12 mouse cellular contexts compared by ENCODE assay signal in the genomic region with DNA sequence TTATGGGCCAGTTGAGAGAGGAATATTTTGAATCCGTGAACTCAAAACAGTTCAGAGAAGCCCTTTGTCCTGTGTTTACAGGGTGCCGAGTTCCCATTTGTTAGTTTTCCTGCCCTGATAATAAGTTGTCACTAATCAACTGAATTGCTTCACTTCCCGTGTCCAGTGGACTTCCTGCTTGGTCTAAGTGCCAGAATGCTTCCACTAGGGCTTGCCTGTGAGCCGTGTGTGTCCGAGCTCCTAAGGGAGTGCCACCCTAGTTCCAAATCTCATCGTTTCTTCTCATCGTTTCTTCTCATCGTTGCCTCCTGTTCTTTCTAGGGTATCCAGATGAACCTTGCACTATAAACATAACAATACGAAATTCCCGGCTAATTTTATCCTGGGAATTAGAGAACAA. TPM values are rescaled to one million over a fixed set of nuclear protein-coding genes. Genes with fewer than 3 reads are reported as not detected.
DNase-seq lines count a peak whose midpoint lies in the region; ATAC-seq and TF ChIP-seq lines count a peak whose summit lies in the region.
"Had no signal": no experiment of that assay in that cellular context is flagged by ENCODE, and none has a peak within 500 bp of the region (broad histone marks: within the 10 kb centered on the region; RNA-seq: fewer than 3 reads in every experiment).

No protein-coding gene starts in this region.

- no peak overlapping the region for H3K4me3 ChIP-seq in forebrain, embryonic 16.5 days (replicated peaks; ENCODE audit: low read length)
- no peak overlapping the region for H3K4me3 ChIP-seq in forebrain, embryonic 13.5 days
- no peak overlapping the region for H3K4me3 ChIP-seq in heart, embryonic 14.5 days (ENCODE audit: control insufficient read depth in 1 of 2, insufficient read depth in 1 of 2, low read depth in 1 of 2, low read length in 2 of 2)
- no peak overlapping the region for H3K4me3 ChIP-seq in kidney, postnatal 0 days (replicated peaks; ENCODE audit: low read depth, low read length)
- H3K4me3 ChIP-seq in midbrain, embryonic 10.5 days: no peak overlapping the region

- no peaks in the 10 kb centered on the region for H3K9me3 ChIP-seq in forebrain, embryonic 16.5 days (ENCODE audit: control insufficient read depth, low read length)
- no peaks in the 10 kb centered on the region for H3K9me3 ChIP-seq in forebrain, embryonic 13.5 days (replicated peaks)
- no peaks in the 10 kb centered on the region for H3K9me3 ChIP-seq in heart, embryonic 14.5 days (ENCODE audit: control insufficient read depth, low read length)
- no peaks in the 10 kb centered on the region for H3K9me3 ChIP-seq in kidney, postnatal 0 days (replicated peaks; ENCODE audit: low read length)
- no peaks in the 10 kb centered on the region; the same call in 1 of the 2 replicates for H3K9me3 ChIP-seq in midbrain, embryonic 10.5 days (replicated peaks)

- H3K9ac ChIP-seq in forebrain, embryonic 16.5 days (replicated peaks; ENCODE audit: low read depth, low read length): no peak overlapping the region
- no peak overlapping the region for H3K9ac ChIP-seq in forebrain, embryonic 13.5 days
- H3K9ac ChIP-seq in heart, embryonic 14.5 days (ENCODE audit: low read length): no peak overlapping the region
- H3K9ac ChIP-seq in kidney, postnatal 0 days (ENCODE audit: low read depth, low read length): 0 out of 2 replicates have a peak overlapping the region, but pooled peaks have one; percentile 13

- no peak overlapping the region for H3K4me2 ChIP-seq in forebrain, embryonic 16.5 days (ENCODE audit: low read length)
- H3K4me2 ChIP-seq in forebrain, embryonic 13.5 days: no peak overlapping the region
- no peak overlapping the region for H3K4me2 ChIP-seq in heart, embryonic 14.5 days (ENCODE audit: low read length)
- H3K4me2 ChIP-seq in kidney, postnatal 0 days (ENCODE audit: low read length): no peak overlapping the region

- H3K27ac ChIP-seq in forebrain, embryonic 16.5 days (ENCODE audit: low read length): 0 out of 2 replicates have a peak overlapping the region, but pooled peaks have one; percentile 18
- no peak overlapping the region for H3K27ac ChIP-seq in forebrain, embryonic 13.5 days
- H3K27ac ChIP-seq in heart, embryonic 14.5 days (replicated peaks in 1 of 2; ENCODE audit: control insufficient read depth in 1 of 2, insufficient read depth in 1 of 2, low read depth in 2 of 2, low read length in 2 of 2): peak overlapping the region; percentile 15 to 57
- H3K27ac ChIP-seq in kidney, postnatal 0 days: peak overlapping the region; percentile 57
- no peak overlapping the region for H3K27ac ChIP-seq in midbrain, embryonic 10.5 days (replicated peaks)

- no peak for ATAC-seq in forebrain, embryonic 16.5 days
- no peak for ATAC-seq in forebrain, embryonic 13.5 days
- ATAC-seq in heart, embryonic 14.5 days (ENCODE audit: insufficient number of reproducible peaks, insufficient read depth, low FRiP score, low read depth): no peak
- 0 out of 2 replicates have a peak, but pooled peaks have one; percentile 33 for ATAC-seq in kidney, postnatal 0 days (replicated peaks; ENCODE audit: low FRiP score, low read depth)

- peak; percentile 72 for DNase-seq in kidney, postnatal 0 days (ENCODE audit: low spot score)
- peak; percentile 63 for DNase-seq in lung, postnatal 14 days
- DNase-seq in spleen, postnatal 14 days (ENCODE audit: low spot score in 2 of 2): no peak
- no peak for DNase-seq in midbrain, embryonic 10.5 days (ENCODE audit: low spot score)
- no peak for DNase-seq in frontal cortex, postnatal 25 days (ENCODE audit: low spot score in 2 of 2)
- DNase-seq: cerebellum, adult 18-20 months; layer of hippocampus, postnatal 36 days had no signal

- WGBS in forebrain, embryonic 16.5 days: 45% methylated on average over 10 of the region's 10 CpGs
- WGBS in forebrain, embryonic 13.5 days: 44% methylated on average over 10 of the region's 10 CpGs
- WGBS in heart, embryonic 14.5 days: 51% methylated on average over 10 of the region's 10 CpGs
- 17% methylated on average over 10 of the region's 10 CpGs for WGBS in kidney, postnatal 0 days
- WGBS in midbrain, embryonic 10.5 days: 67% methylated on average over 10 of the region's 10 CpGs

- H3K27me3 ChIP-seq in forebrain, embryonic 16.5 days (replicated peaks; ENCODE audit: control insufficient read depth, insufficient read depth, low read length): no peaks in the 10 kb centered on the region
- H3K27me3 ChIP-seq in forebrain, embryonic 13.5 days: no peaks in the 10 kb centered on the region
- no peaks in the 10 kb centered on the region for H3K27me3 ChIP-seq in heart, embryonic 14.5 days (ENCODE audit: control insufficient read depth, insufficient read depth, low read length)
- no peaks in the 10 kb centered on the region for H3K27me3 ChIP-seq in kidney, postnatal 0 days (ENCODE audit: insufficient read depth, low read length)
- no peaks in the 10 kb centered on the region for H3K27me3 ChIP-seq in midbrain, embryonic 10.5 days (ENCODE audit: low read depth, poor library complexity, severe bottlenecking)

- no peaks in the 10 kb centered on the region for H3K4me1 ChIP-seq in forebrain, embryonic 16.5 days (replicated peaks; ENCODE audit: control insufficient read depth, insufficient read depth, low read length)
- H3K4me1 ChIP-seq in forebrain, embryonic 13.5 days: no peaks in the 10 kb centered on the region
- no peaks in the 10 kb centered on the region for H3K4me1 ChIP-seq in heart, embryonic 14.5 days (ENCODE audit: control insufficient read depth in 2 of 2, insufficient read depth in 2 of 2, low read length in 2 of 2)
- 0 out of 2 replicates have a peak, but pooled peaks cover 10% of the 10 kb centered on the region for H3K4me1 ChIP-seq in kidney, postnatal 0 days (replicated peaks; ENCODE audit: insufficient read depth, low read length)
- H3K4me1 ChIP-seq in midbrain, embryonic 10.5 days: peaks cover 2% of the 10 kb centered on the region; the same call in 1 of the 2 replicates

- H3K36me3 ChIP-seq in forebrain, embryonic 16.5 days (ENCODE audit: control insufficient read depth, insufficient read depth): peaks cover 13% of the 10 kb centered on the region
- H3K36me3 ChIP-seq in forebrain, embryonic 13.5 days (ENCODE audit: poor library complexity, severe bottlenecking): peaks cover 51% of the 10 kb centered on the region
- peaks cover 59% of the 10 kb centered on the region for H3K36me3 ChIP-seq in heart, embryonic 14.5 days (ENCODE audit: control insufficient read depth, insufficient read depth, low read length)
- peaks cover 24% of the 10 kb centered on the region; the same call in 1 of the 2 replicates for H3K36me3 ChIP-seq in kidney, postnatal 0 days (ENCODE audit: insufficient read depth, low read length)
- H3K36me3 ChIP-seq in midbrain, embryonic 10.5 days: peaks cover 50% of the 10 kb centered on the region

- no peak for TF ChIP-seq CTCF in kidney, postnatal 0 days (IDR thresholded peaks at IDR 0.05; ENCODE audit: low read depth)

RNA-seq across cellular contexts. Expression of gene Gm21970, which starts 5.9 kb away (rescaled TPM):
- polyA plus RNA-seq in forebrain, embryonic 16.5 days (2015; fragmentation: Nextera tagmentation; extraction: Ambion mirVana): not detected in 2 replicates
- polyA plus RNA-seq in forebrain, embryonic 13.5 days (2015; fragmentation: Nextera tagmentation; extraction: Ambion mirVana): not detected in 2 replicates
- not detected in 2 replicates for polyA plus RNA-seq in heart, embryonic 14.5 days (2014; fragmentation: Nextera tagmentation; extraction: Ambion mirVana)
- polyA plus RNA-seq in kidney, postnatal 0 days (2015; fragmentation: Nextera tagmentation; extraction: Ambion mirVana): 0.33 TPM in 1 of 2 replicates, not detected in the other
- polyA plus RNA-seq in midbrain, embryonic 10.5 days (2016; fragmentation: Nextera tagmentation; extraction: Ambion mirVana): not detected in 2 replicates
- polyA plus RNA-seq: neural tube, embryonic 11.5 days; stomach, embryonic 16.5 days had no signal

RNA-seq across cellular contexts. Expression of gene Ifnar2, which starts 13.0 kb away (rescaled TPM):
- polyA plus RNA-seq in forebrain, embryonic 16.5 days (2015; fragmentation: Nextera tagmentation; extraction: Ambion mirVana): 44.2 and 50.3 TPM in 2 replicates
- polyA plus RNA-seq in forebrain, embryonic 13.5 days (2015; fragmentation: Nextera tagmentation; extraction: Ambion mirVana): 29.8 and 32.5 TPM in 2 replicates
- polyA plus RNA-seq in heart, embryonic 14.5 days (2014; fragmentation: Nextera tagmentation; extraction: Ambion mirVana): 57.4 and 59.2 TPM in 2 replicates
- polyA plus RNA-seq in kidney, postnatal 0 days (2015; fragmentation: Nextera tagmentation; extraction: Ambion mirVana): 60.7 and 61.9 TPM in 2 replicates
- 26.0 and 27.9 TPM in 2 replicates for polyA plus RNA-seq in midbrain, embryonic 10.5 days (2016; fragmentation: Nextera tagmentation; extraction: Ambion mirVana)

RNA-seq across cellular contexts. Expression of gene Il10rb, which starts 20.3 kb away (rescaled TPM):
- 8.9 and 10.7 TPM in 2 replicates for polyA plus RNA-seq in forebrain, embryonic 16.5 days (2015; fragmentation: Nextera tagmentation; extraction: Ambion mirVana)
- polyA plus RNA-seq in forebrain, embryonic 13.5 days (2015; fragmentation: Nextera tagmentation; extraction: Ambion mirVana): 5.9 TPM in 2 replicates
- 58.5 and 59.2 TPM in 2 replicates for polyA plus RNA-seq in heart, embryonic 14.5 days (2014; fragmentation: Nextera tagmentation; extraction: Ambion mirVana)
- 44.6 and 46.1 TPM in 2 replicates for polyA plus RNA-seq in kidney, postnatal 0 days (2015; fragmentation: Nextera tagmentation; extraction: Ambion mirVana)
- 6.9 and 8.9 TPM in 2 replicates for polyA plus RNA-seq in midbrain, embryonic 10.5 days (2016; fragmentation: Nextera tagmentation; extraction: Ambion mirVana)

Comparison
In these comparisons a context has a peak if more than half of its experiments do, and no peak if none do; other contexts are left out.
1. H3K27ac ChIP-seq: peak in forebrain, embryonic 16.5 days (single experiment), heart, embryonic 14.5 days (2 of 2) and kidney, postnatal 0 days (single experiment); none in forebrain, embryonic 13.5 days (single experiment) and midbrain, embryonic 10.5 days (single experiment).
2. DNase-seq: peak in kidney, postnatal 0 days (single experiment) and lung, postnatal 14 days (single experiment); none in spleen, postnatal 14 days (0 of 2), midbrain, embryonic 10.5 days (single experiment) and frontal cortex, postnatal 25 days (0 of 2).